10 mouse cellular contexts compared by ENCODE assay signal in the genomic region with DNA sequence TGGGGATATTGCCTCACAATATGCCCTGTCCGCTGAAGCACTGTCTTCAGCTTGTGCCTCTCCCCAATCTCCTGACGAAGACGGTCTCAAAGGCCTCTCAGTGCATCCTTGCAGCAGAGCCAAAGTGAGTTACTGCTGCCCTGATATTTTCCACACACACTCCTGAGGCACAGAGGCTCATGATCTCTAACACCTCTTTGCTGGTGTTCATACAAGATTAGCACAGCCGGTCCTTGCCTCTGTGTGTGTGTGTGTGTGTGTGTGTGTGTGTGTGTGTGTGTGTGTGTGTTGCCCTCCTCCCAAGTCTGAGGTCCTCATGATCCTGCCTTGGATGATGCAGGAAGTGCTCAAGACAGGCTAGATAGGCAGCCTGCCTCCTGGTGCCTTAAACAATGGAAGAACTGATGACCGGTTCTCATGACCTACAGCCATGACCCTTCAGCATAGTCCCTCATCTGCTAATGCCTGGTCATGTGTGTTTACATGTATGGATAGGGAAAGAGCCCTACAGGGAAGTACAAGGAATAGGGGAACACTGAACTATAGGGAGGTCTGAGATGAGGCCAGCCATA.
DNase-seq lines count a peak whose midpoint lies in the region; ATAC-seq lines count a peak whose summit lies in the region.
"Had no signal": no experiment of that assay in that cellular context is flagged by ENCODE, and none has a peak within 500 bp of the region (broad histone marks: within the 10 kb centered on the region; RNA-seq: fewer than 3 reads in every experiment).

No protein-coding gene starts in this region.

- H3K27me3 ChIP-seq in forebrain, embryonic 16.5 days (replicated peaks; ENCODE audit: control insufficient read depth, insufficient read depth, low read length) = no peaks in the 10 kb centered on the region
- H3K27me3 ChIP-seq in forebrain, embryonic 11.5 days (ENCODE audit: control insufficient read depth, insufficient read depth, low read length) = no peaks in the 10 kb centered on the region
- H3K27me3 ChIP-seq in limb, embryonic 12.5 days = no peaks in the 10 kb centered on the region
- H3K27me3 ChIP-seq: neural tube, embryonic 12.5 days had no signal

- no peak overlapping the region for H3K9ac ChIP-seq in forebrain, embryonic 16.5 days (replicated peaks; ENCODE audit: low read depth, low read length)
- H3K9ac ChIP-seq in forebrain, embryonic 11.5 days (ENCODE audit: low read length) = no peak overlapping the region
- no peak overlapping the region for H3K9ac ChIP-seq in limb, embryonic 12.5 days (replicated peaks)
- H3K9ac ChIP-seq: neural tube, embryonic 12.5 days had no signal

- DNase-seq in forebrain, embryonic 11.5 days (ENCODE audit: low spot score) = no peak
- DNase-seq in kidney, postnatal 10 days = peak; percentile 17
- no peak for DNase-seq in kidney, adult 18-20 months
- no peak for DNase-seq in frontal cortex, postnatal 10 days (ENCODE audit: low spot score in 2 of 2)
- DNase-seq in cerebellum, postnatal 14 days = no peak
- DNase-seq: left cerebral cortex, postnatal 4 days had no signal

- WGBS in forebrain, embryonic 16.5 days = 89% methylated on average over 5 of the region's 5 CpGs
- WGBS in forebrain, embryonic 11.5 days = 90% methylated on average over 5 of the region's 5 CpGs
- WGBS in limb, embryonic 12.5 days = 82% methylated on average over 5 of the region's 5 CpGs

- H3K9me3 ChIP-seq in forebrain, embryonic 16.5 days (ENCODE audit: control insufficient read depth, low read length) = no peaks in the 10 kb centered on the region
- H3K9me3 ChIP-seq in forebrain, embryonic 11.5 days (ENCODE audit: control insufficient read depth, low read length) = no peaks in the 10 kb centered on the region
- H3K9me3 ChIP-seq in limb, embryonic 12.5 days = no peaks in the 10 kb centered on the region
- H3K9me3 ChIP-seq: neural tube, embryonic 12.5 days had no signal

- H3K4me3 ChIP-seq in forebrain, embryonic 16.5 days (replicated peaks; ENCODE audit: low read length) = no peak overlapping the region
- no peak overlapping the region for H3K4me3 ChIP-seq in forebrain, embryonic 11.5 days (ENCODE audit: low read depth, low read length)
- no peak overlapping the region for H3K4me3 ChIP-seq in limb, embryonic 12.5 days (replicated peaks)
- H3K4me3 ChIP-seq: neural tube, embryonic 12.5 days had no signal

- H3K27ac ChIP-seq in forebrain, embryonic 16.5 days (ENCODE audit: low read length) = peak overlapping the region; percentile 60
- no peak overlapping the region; the same call in 1 of the 2 replicates for H3K27ac ChIP-seq in forebrain, embryonic 11.5 days (ENCODE audit: low read depth, low read length)
- H3K27ac ChIP-seq in limb, embryonic 12.5 days = peak overlapping the region; percentile 59
- H3K27ac ChIP-seq: neural tube, embryonic 12.5 days had no signal

- 0 out of 2 replicates have a peak, but pooled peaks cover 3% of the 10 kb centered on the region for H3K4me1 ChIP-seq in forebrain, embryonic 16.5 days (replicated peaks; ENCODE audit: control insufficient read depth, insufficient read depth, low read length)
- peaks cover 4% of the 10 kb centered on the region; the same call in 1 of the 2 replicates for H3K4me1 ChIP-seq in forebrain, embryonic 11.5 days (replicated peaks; ENCODE audit: control insufficient read depth, insufficient read depth, low read length)
- H3K4me1 ChIP-seq in limb, embryonic 12.5 days (replicated peaks) = peaks cover 34% of the 10 kb centered on the region

- H3K36me3 ChIP-seq in forebrain, embryonic 16.5 days (ENCODE audit: control insufficient read depth, insufficient read depth) = no peaks in the 10 kb centered on the region
- H3K36me3 ChIP-seq in forebrain, embryonic 11.5 days (ENCODE audit: control insufficient read depth, insufficient read depth, low read length) = no peaks in the 10 kb centered on the region
- H3K36me3 ChIP-seq in limb, embryonic 12.5 days = peaks cover 13% of the 10 kb centered on the region; the same call in 1 of the 2 replicates
- H3K36me3 ChIP-seq: neural tube, embryonic 12.5 days had no signal

- H3K4me2 ChIP-seq in forebrain, embryonic 16.5 days (ENCODE audit: low read length) = no peak overlapping the region
- H3K4me2 ChIP-seq in forebrain, embryonic 11.5 days (ENCODE audit: low read depth, low read length, severe bottlenecking) = no peak overlapping the region
- H3K4me2 ChIP-seq in limb, embryonic 12.5 days = no peak overlapping the region
- H3K4me2 ChIP-seq: neural tube, embryonic 12.5 days had no signal

- no peak for ATAC-seq in forebrain, embryonic 16.5 days
- ATAC-seq in forebrain, embryonic 11.5 days (replicated peaks; ENCODE audit: low FRiP score) = no peak
- 0 out of 2 replicates have a peak, but pooled peaks have one; percentile 5 for ATAC-seq in common myeloid progenitor, adult 5-6 weeks (replicated peaks; ENCODE audit: low read depth, poor library complexity, severe bottlenecking)
- no peak for ATAC-seq in limb, embryonic 12.5 days (ENCODE audit: insufficient number of reproducible peaks, insufficient read depth, low FRiP score, low TSS enrichment, low read depth)
